Mouse (Mus musculus) hindbrain, embryonic 14.5 days (tissue): ENCODE data around the gene Map3k14. TPM values are rescaled to one million over a fixed set of nuclear protein-coding genes. Genes with fewer than 3 reads are reported as not detected.
A peak's percentile ranks its signal among the peaks of the same experiment; 100 is the strongest.

Experiments used
- ATAC-seq: fragments of 200-750 bp; cut with Nextera tagmentation; 2 replicates; pipeline ENCODE4 v1.8.0; 2017; ENCODE audit warnings: moderate number of reproducible peaks, mild to moderate bottlenecking, moderate TSS enrichment, moderate library complexity; ENCODE audit not compliant: low FRiP score
- DNase-seq: peaks from one replicate; pipeline ENCODE4 v3.0.0-alpha.2; 2015; ENCODE audit warnings: low spot score
- H3K27ac ChIP-seq: fragments of 300-500 bp; sonication (generic); 2 replicates; pipeline ENCODE4 v1.5.1; 2014; ENCODE audit warnings: mild to moderate bottlenecking, moderate library complexity
- H3K27me3 ChIP-seq: fragments of 300-500 bp; sonication (generic); 2 replicates; pipeline ENCODE4 v1.6.1; 2014; ENCODE audit warnings: mild to moderate bottlenecking, low read length, mixed read lengths; ENCODE audit not compliant: control insufficient read depth, insufficient read depth
- H3K36me3 ChIP-seq: fragments of 300-500 bp; sonication (generic); replicated peaks from 2 replicates; pipeline ENCODE4 v1.6.1; 2014; ENCODE audit not compliant: control insufficient read depth, insufficient read depth
- H3K4me1 ChIP-seq: fragments of 300-500 bp; sonication (generic); replicated peaks from 2 replicates; pipeline ENCODE4 v1.6.1; 2014; ENCODE audit warnings: antibody characterized with exemption, low read length, mixed read lengths; ENCODE audit not compliant: control insufficient read depth, insufficient read depth
- H3K4me2 ChIP-seq: fragments of 300-500 bp; sonication (generic); replicated peaks from 2 replicates; pipeline ENCODE4 v1.6.1; 2014; ENCODE audit warnings: mild to moderate bottlenecking, moderate library complexity
- H3K4me3 ChIP-seq: fragments of 300-500 bp; sonication (generic); replicated peaks from 2 replicates; pipeline ENCODE4 v1.5.1; 2014; ENCODE audit warnings: mild to moderate bottlenecking, low read length
- H3K9ac ChIP-seq: fragments of 300-500 bp; sonication (generic); 2 replicates; pipeline ENCODE4 v1.6.1; 2014
- H3K9me3 ChIP-seq: fragments of 300-500 bp; sonication (generic); 2 replicates; pipeline ENCODE4 v1.6.1; 2016; ENCODE audit warnings: low read length; ENCODE audit not compliant: control insufficient read depth
- WGBS: fragments of 180-500 bp; shearing (Covaris S2); extraction: QIAGEN DNeasy Blood & Tissue Kit; methylation state at CpG from one replicate; pipeline ENCODE4 v1.1.7; 2014; 5-methylcytosine and 5-hydroxymethylcytosine counted together
- polyA plus RNA-seq: library from polyadenylated mRNA; unstranded; fragments of >200 nt; fragmentation: Nextera tagmentation; extraction: Ambion mirVana; gene quantifications from 2 replicates; pipeline ENCODE4 v1.2.1, GENCODE M21; 2014

The Map3k14 gene
- polyA plus RNA-seq, 1 experiment from 2014 or later: 2.9 TPM

- ATAC-seq (no peak), DNase-seq (no peak)
- no peak overlapping the region for H3K9ac ChIP-seq
- 91% methylated on average over 5 of the region's 5 CpGs for WGBS
- H3K9me3 ChIP-seq: no peaks in the 10 kb centered on the region
- no peak overlapping the region for H3K4me2 ChIP-seq
- no peak overlapping the region for H3K4me3 ChIP-seq
- H3K4me1 ChIP-seq: peaks cover 8% of the 10 kb centered on the region
- H3K27ac ChIP-seq: no peak overlapping the region
- H3K36me3 ChIP-seq: no peaks in the 10 kb centered on the region
- no peaks in the 10 kb centered on the region for H3K27me3 ChIP-seq
Observed at GRCm38 (mm10) chr11:103213712-103214111, 53.6 kb downstream of the Map3k14 start.

- Histone ChIP-seq H3K9me3 (no peaks in the 10 kb centered on the region), H3K4me2 (no peak overlapping the region), H3K9ac (no peak overlapping the region), H3K4me3 (no peak overlapping the region), H3K27me3 (no peaks in the 10 kb centered on the region), H3K4me1 (no peaks in the 10 kb centered on the region), H3K36me3 (no peaks in the 10 kb centered on the region), H3K27ac (no peak overlapping the region)
- DNase-seq (no peak), ATAC-seq (no peak)
- 76% methylated on average over 8 of the region's 8 CpGs for WGBS
Observed at GRCm38 (mm10) chr11:103210291-103210690, 57.0 kb downstream of the Map3k14 start.

GRCm38 (mm10) chr11:103208458-103208857 lies 58.8 kb downstream of the Map3k14 start, which contains the start of gene 1700023F06Rik:
Gene 1700023F06Rik (minus strand): TSS chr11:103208558.
- H3K9ac ChIP-seq: no peak within 1 kb of the TSS

GRCm38 (mm10) chr11:103206203-103206602 lies 61.1 kb downstream of the Map3k14 start:
- H3K36me3 ChIP-seq: no peaks in the 10 kb centered on the region
- ATAC-seq: no peak
- 93% methylated on average over 6 of the region's 6 CpGs for WGBS
- H3K27me3 ChIP-seq: no peaks in the 10 kb centered on the region
- H3K4me2 ChIP-seq: no peak overlapping the region
- H3K9me3 ChIP-seq: no peaks in the 10 kb centered on the region
- no peak overlapping the region for H3K4me3 ChIP-seq
- no peak for DNase-seq
- H3K27ac ChIP-seq: no peak overlapping the region
- H3K9ac ChIP-seq: no peak overlapping the region
- peaks cover 7% of the 10 kb centered on the region; the same call in 1 of the 2 replicates for H3K4me1 ChIP-seq

More at GRCm38 (mm10) chr11:103208458-103208857, 58.8 kb downstream of the Map3k14 start, which contains the start of gene 1700023F06Rik:
- DNase-seq (no peak), ATAC-seq (no peak)
- Histone ChIP-seq H3K4me3 (no peak within 1 kb of the TSS), H3K9me3 (no peaks in the 10 kb centered on the region), H3K4me1 (no peaks in the 10 kb centered on the region), H3K27me3 (no peaks in the 10 kb centered on the region), H3K27ac (no peak within 1 kb of the TSS), H3K36me3 (no peaks in the 10 kb centered on the region), H3K4me2 (no peak within 1 kb of the TSS)
- 88% methylated on average over 3 of the region's 3 CpGs for WGBS

GRCm38 (mm10) chr11:103202376-103202775 lies 64.9 kb downstream of the Map3k14 start:
- H3K4me1 ChIP-seq: peaks cover 22% of the 10 kb centered on the region
- ATAC-seq: no peak
- no peak for DNase-seq
- H3K27ac ChIP-seq: no peak overlapping the region
- H3K9ac ChIP-seq: no peak overlapping the region
- H3K4me2 ChIP-seq: no peak overlapping the region
- H3K9me3 ChIP-seq: no peaks in the 10 kb centered on the region
- peaks cover 37% of the 10 kb centered on the region for H3K27me3 ChIP-seq
- H3K4me3 ChIP-seq: no peak overlapping the region
- no peaks in the 10 kb centered on the region for H3K36me3 ChIP-seq

- no peaks in the 10 kb centered on the region; the same call in 1 of the 2 replicates for H3K36me3 ChIP-seq
- H3K27ac ChIP-seq: no peak overlapping the region
- peaks cover 22% of the 10 kb centered on the region for H3K4me1 ChIP-seq
- no peak overlapping the region for H3K4me2 ChIP-seq
- H3K27me3 ChIP-seq: peaks cover 44% of the 10 kb centered on the region
- peak; percentile 70 for DNase-seq
- H3K9ac ChIP-seq: no peak overlapping the region
- peak; percentile 38; the same call in 1 of the 2 replicates for ATAC-seq
- WGBS: 13% methylated on average over 6 of the region's 6 CpGs
- H3K4me3 ChIP-seq: no peak overlapping the region
- no peaks in the 10 kb centered on the region for H3K9me3 ChIP-seq
Observed at GRCm38 (mm10) chr11:103201664-103202063, 65.6 kb downstream of the Map3k14 start.

GRCm38 (mm10) chr11:103198911-103199803 lies 68.1 kb downstream of the Map3k14 start:
- H3K27ac ChIP-seq: 0 out of 2 replicates have a peak overlapping the region, but pooled peaks have one; percentile 14
- WGBS: under 1% methylated on average over 58 of the region's 59 CpGs
- peaks cover 69% of the 10 kb centered on the region for H3K27me3 ChIP-seq
- peaks cover 22% of the 10 kb centered on the region for H3K4me1 ChIP-seq
- peak; percentile 70; the same call in 1 of the 2 replicates for ATAC-seq
- no peaks in the 10 kb centered on the region for H3K9me3 ChIP-seq
- peak overlapping the region; percentile 54 for H3K4me3 ChIP-seq
- peak overlapping the region; percentile 75 for H3K9ac ChIP-seq
- H3K36me3 ChIP-seq: peaks cover 19% of the 10 kb centered on the region; the same call in 1 of the 2 replicates
- H3K4me2 ChIP-seq: peak overlapping the region; percentile 97
- peak; percentile 77 for DNase-seq

GRCm38 (mm10) chr11:103198339-103198738 lies 68.9 kb downstream of the Map3k14 start:
- H3K36me3 ChIP-seq: peaks cover 19% of the 10 kb centered on the region; the same call in 1 of the 2 replicates
- H3K27ac ChIP-seq: no peak overlapping the region
- DNase-seq: no peak
- peaks cover 22% of the 10 kb centered on the region for H3K4me1 ChIP-seq
- H3K4me3 ChIP-seq: no peak overlapping the region
- ATAC-seq: no peak
- 8% methylated on average over 16 of the region's 16 CpGs for WGBS
- H3K9ac ChIP-seq: no peak overlapping the region
- peak overlapping the region; percentile 97 for H3K4me2 ChIP-seq
- H3K27me3 ChIP-seq: peaks cover 77% of the 10 kb centered on the region
- H3K9me3 ChIP-seq: no peaks in the 10 kb centered on the region

GRCm38 (mm10) chr11:103197340-103197739 lies 69.9 kb downstream of the Map3k14 start:
- Histone ChIP-seq H3K4me1 (peaks cover 29% of the 10 kb centered on the region), H3K4me2 (no peak overlapping the region), H3K9ac (no peak overlapping the region), H3K27ac (no peak overlapping the region), H3K4me3 (no peak overlapping the region), H3K36me3 (peaks cover 19% of the 10 kb centered on the region; the same call in 1 of the 2 replicates), H3K27me3 (peaks cover 86% of the 10 kb centered on the region), H3K9me3 (no peaks in the 10 kb centered on the region)
- ATAC-seq: no peak
- no peak for DNase-seq
- WGBS: 88% methylated on average over 4 of the region's 4 CpGs
